Mouse (Mus musculus) layer of hippocampus, adult 11-12 months (tissue): ENCODE results near the gene Tmem169.
"Not testable (repeated sequence)": the region's sequence is repeated elsewhere in the genome, so short reads cannot be mapped to it uniquely, and the experiment has no call there.

Source experiments
- DNase-seq: peaks from one replicate; pipeline ENCODE4 v3.0.0; 2022; ENCODE audit warnings: low spot score

Gene Tmem169

GRCm38 (mm10) chr1:72283992-72284485 is at the start of gene Tmem169, which contains the start of gene Pecr:
Gene Tmem169 (plus strand): TSS chr1:72284369.
Gene Pecr (minus strand): TSS chr1:72284314.
- DNase-seq, result peak; percentile 94

- peak; percentile 73 for DNase-seq
Observed at GRCm38 (mm10) chr1:72236363-72237006, 47.7 kb upstream of the Tmem169 start.

- DNase-seq, result peak; percentile 67
Observed at GRCm38 (mm10) chr1:72237007-72237775, 47.0 kb upstream of the Tmem169 start.

GRCm38 (mm10) chr1:72238016-72238580 is 46.1 kb upstream of the Tmem169 start:
- DNase-seq, result no peak

GRCm38 (mm10) chr1:72239113-72239512 is 45.1 kb upstream of the Tmem169 start:
- not testable (repeated sequence) for DNase-seq

- no peak for DNase-seq
Observed at GRCm38 (mm10) chr1:72242581-72243143, 41.5 kb upstream of the Tmem169 start.

GRCm38 (mm10) chr1:72243656-72244316 is 40.4 kb upstream of the Tmem169 start:
- DNase-seq, result peak; percentile 97

- DNase-seq, result no peak
Observed at GRCm38 (mm10) chr1:72244317-72245036, 39.7 kb upstream of the Tmem169 start.

- DNase-seq, result not testable (repeated sequence)
Observed at GRCm38 (mm10) chr1:72248226-72248737, 35.9 kb upstream of the Tmem169 start.

GRCm38 (mm10) chr1:72251806-72252205 is 32.4 kb upstream of the Tmem169 start:
- DNase-seq, result no peak

GRCm38 (mm10) chr1:72253881-72254491 is 30.2 kb upstream of the Tmem169 start:
- DNase-seq, result no peak

GRCm38 (mm10) chr1:72254545-72255061 is 29.6 kb upstream of the Tmem169 start:
- peak; percentile 89 for DNase-seq

GRCm38 (mm10) chr1:72255062-72255853 is 28.9 kb upstream of the Tmem169 start:
- peak; percentile 63 for DNase-seq

- no peak for DNase-seq
Observed at GRCm38 (mm10) chr1:72255854-72256175, 28.4 kb upstream of the Tmem169 start.

GRCm38 (mm10) chr1:72256381-72257256 is 27.6 kb upstream of the Tmem169 start:
- DNase-seq, result no peak

GRCm38 (mm10) chr1:72263099-72263498 is 21.1 kb upstream of the Tmem169 start:
- DNase-seq, result no peak

- no peak for DNase-seq
Observed at GRCm38 (mm10) chr1:72278085-72278484, 6.1 kb upstream of the Tmem169 start.

GRCm38 (mm10) chr1:72282604-72283003 is 1.6 kb upstream of the Tmem169 start:
- DNase-seq, result no peak

GRCm38 (mm10) chr1:72284539-72284938 is 370 bp downstream of the Tmem169 start:
- DNase-seq, result no peak
